ENCODE assay signal across 8 mouse cellular contexts in genomic region chr5:102074086-102074485, GRCm38 (mm10). TPM values are rescaled to one million over a fixed set of nuclear protein-coding genes. Genes with fewer than 3 reads are reported as not detected.
DNase-seq lines count a peak whose midpoint lies in the region; ATAC-seq and TF ChIP-seq lines count a peak whose summit lies in the region.
"Had no signal": no experiment of that assay in that cellular context is flagged by ENCODE, and none has a peak within 500 bp of the region (broad histone marks: within the 10 kb centered on the region; RNA-seq: fewer than 3 reads in every experiment).

No protein-coding gene starts in this region.

- no peaks in the 10 kb centered on the region for H3K9me3 ChIP-seq in liver, embryonic 12.5 days (replicated peaks)
- H3K9me3 ChIP-seq in MEL (replicated peaks; ENCODE audit: insufficient read depth, low read length) = no peaks in the 10 kb centered on the region
- H3K9me3 ChIP-seq: midbrain, embryonic 12.5 days had no signal

- peaks cover 7% of the 10 kb centered on the region; the same call in 1 of the 2 replicates for H3K27me3 ChIP-seq in liver, embryonic 12.5 days (replicated peaks)
- H3K27me3 ChIP-seq in MEL (ENCODE audit: control insufficient read depth in 1 of 2, insufficient read depth in 2 of 2, low read length in 2 of 2) = no peaks in the 10 kb centered on the region
- H3K27me3 ChIP-seq: midbrain, embryonic 12.5 days had no signal

- intact Hi-C loops in left cerebral cortex, postnatal 10 days (cut with DNase I) = no loop called here

- WGBS in liver, embryonic 12.5 days (ENCODE audit: insufficient replicate concordance) = 0% methylated on average over 1 of the region's 1 CpGs

- H3K27ac ChIP-seq in liver, embryonic 12.5 days = no peak overlapping the region
- no peak overlapping the region for H3K27ac ChIP-seq in MEL (ENCODE audit: control insufficient read depth, low read depth, low read length)
- H3K27ac ChIP-seq: midbrain, embryonic 12.5 days had no signal

- H3K4me3 ChIP-seq in liver, embryonic 12.5 days = no peak overlapping the region
- no peak overlapping the region for H3K4me3 ChIP-seq in MEL (ENCODE audit: control insufficient read depth in 1 of 2, insufficient read depth in 1 of 2, low read depth in 2 of 2, low read length in 2 of 2)
- H3K4me3 ChIP-seq: midbrain, embryonic 12.5 days had no signal

- DNase-seq in liver (peak; percentile 68), MEL (ENCODE audit: low read depth, low spot score) (peak; percentile 77)
- peak; percentile 94 for DNase-seq in brain, adult 2 months (ENCODE audit: low read depth, low spot score)
- peak; percentile 51 to 87 for DNase-seq in frontal cortex, postnatal 36 days (ENCODE audit: low spot score in 2 of 2)
- DNase-seq in left cerebral cortex, postnatal 10 days (ENCODE audit: extremely low spot score in 1 of 2, low spot score in 2 of 2) = peak; percentile 58 to 67
- peak; percentile 83 to 84 for DNase-seq in right cerebral cortex, adult 2 months (ENCODE audit: low spot score in 2 of 2)

- H3K36me3 ChIP-seq in liver, embryonic 12.5 days = no peaks in the 10 kb centered on the region
- H3K36me3 ChIP-seq in MEL (ENCODE audit: control insufficient read depth in 1 of 2, insufficient read depth in 2 of 2, low read length in 2 of 2) = peaks cover 0 to 2% of the 10 kb centered on the region in 2 experiments; a peak in 1 of 4 replicates
- H3K36me3 ChIP-seq: midbrain, embryonic 12.5 days had no signal

- peak; percentile 92 for TF ChIP-seq RAD21 in MEL (IDR thresholded peaks at IDR 0.05; ENCODE audit: low read depth, low read length)

- no peak for ATAC-seq in liver, embryonic 12.5 days

- no peak overlapping the region for H3K4me2 ChIP-seq in liver, embryonic 12.5 days
- H3K4me2 ChIP-seq: midbrain, embryonic 12.5 days had no signal

- no peak overlapping the region for H3K9ac ChIP-seq in liver, embryonic 12.5 days
- H3K9ac ChIP-seq in MEL (ENCODE audit: control insufficient read depth, low read depth, low read length, poor library complexity, severe bottlenecking) = no peak overlapping the region
- H3K9ac ChIP-seq: midbrain, embryonic 12.5 days had no signal

- peak in 2 of 3 experiments; percentile 31 to 82; a peak in 4 of 6 replicates for TF ChIP-seq CTCF in MEL (IDR thresholded peaks at IDR 0.05 in 2 of 3, conservative IDR thresholded peaks at IDR 0.05 in 1 of 3; ENCODE audit: control insufficient read depth in 1 of 3, insufficient read depth in 1 of 3, low read depth in 2 of 3, low read length in 3 of 3, poor library complexity in 1 of 3, severe bottlenecking in 1 of 3)

- peaks cover 14% of the 10 kb centered on the region for H3K4me1 ChIP-seq in liver, embryonic 12.5 days
- H3K4me1 ChIP-seq in MEL (ENCODE audit: control insufficient read depth in 1 of 2, insufficient read depth in 2 of 2, low read length in 2 of 2) = no peaks in the 10 kb centered on the region

- no peak for TF ChIP-seq POLR2A in MEL (IDR thresholded peaks at IDR 0.05; ENCODE audit: control insufficient read depth in 1 of 2, insufficient read depth in 1 of 2, low read depth in 1 of 2, low read length in 2 of 2, poor library complexity in 1 of 2)

- peaks cover 5% of the 10 kb centered on the region for H3K79me2 ChIP-seq in MEL (ENCODE audit: control insufficient read depth, insufficient read depth, low read length, poor library complexity)

- no peak for TF ChIP-seq EP300 in MEL (IDR thresholded peaks at IDR 0.05; ENCODE audit: low read depth in 1 of 2, low read length in 2 of 2)

TF ChIP-seq in MEL, 35 proteins besides CTCF, POLR2A, EP300 and RAD21:
- TF ChIP-seq ZC3H11A (IDR thresholded peaks at IDR 0.05; ENCODE audit: low read depth, low read length) (peak; percentile 87), MAZ (IDR thresholded peaks at IDR 0.05; ENCODE audit: low read depth, low read length) (no peak), ZMIZ1 (IDR thresholded peaks at IDR 0.05; ENCODE audit: low read depth, low read length) (no peak), SMC3 (IDR thresholded peaks at IDR 0.05; ENCODE audit: low read depth, low read length) (peak; percentile 86), MAFK (IDR thresholded peaks at IDR 0.05; ENCODE audit: borderline replicate concordance, low read depth, low read length) (no peak), USF1 (IDR thresholded peaks at IDR 0.05; ENCODE audit: low read depth, low read length) (no peak), KAT2A (conservative IDR thresholded peaks at IDR 0.05; ENCODE audit: low read depth, low read length) (no peak), NELFE (IDR thresholded peaks at IDR 0.05; ENCODE audit: low read depth, low read length) (no peak), CHD2 (IDR thresholded peaks at IDR 0.05; ENCODE audit: low read length) (no peak), ZNF384 (IDR thresholded peaks at IDR 0.05; ENCODE audit: low read depth, low read length) (peak; percentile 80), USF2 (IDR thresholded peaks at IDR 0.05; ENCODE audit: borderline replicate concordance in 1 of 2, insufficient read depth in 1 of 2, low read depth in 1 of 2, low read length in 2 of 2) (no peak), UBTF (IDR thresholded peaks at IDR 0.05; ENCODE audit: borderline replicate concordance, insufficient read depth, low read depth, low read length) (no peak), POLR2AphosphoS2 (IDR thresholded peaks at IDR 0.05; ENCODE audit: low read length) (no peak)

RNA-seq across cellular contexts. Expression of gene Wdfy3, which starts 4.4 kb away (rescaled TPM):
- 7.4 and 7.8 TPM in 2 replicates for polyA plus RNA-seq in liver, embryonic 12.5 days (2016; fragmentation: Nextera tagmentation; extraction: Ambion mirVana)
- total RNA-seq in MEL (2012; rRNA removed) = 8.8 and 10.0 TPM in 2 replicates
- 10 to 100 TPM; 11.9 to 21.3 TPM for polyA plus RNA-seq in MEL (2012; ENCODE audit: insufficient read depth in 1 of 2, insufficient read length in 2 of 2, low read depth in 1 of 2, low replicate concordance in 2 of 2, missing spikeins in 1 of 2)
- total RNA-seq in left cerebral cortex, postnatal 10 days (2021) = 100 to 1,000 TPM; 103 to 105 TPM
